Comparison of ENCODE assay signal across 29 mouse cellular contexts in genomic region chr19:25066229-25066628, GRCm38 (mm10).
A peak's percentile ranks its signal among the peaks of the same experiment; 100 is the strongest.
DNase-seq lines count a peak whose midpoint lies in the region; ATAC-seq and TF ChIP-seq lines count a peak whose summit lies in the region.
"Had no signal": no experiment of that assay in that cellular context is flagged by ENCODE, and none has a peak within 500 bp of the region (broad histone marks: within the 10 kb centered on the region; RNA-seq: fewer than 3 reads in every experiment).

No protein-coding gene starts in this region.

- H3K9me3 ChIP-seq in forebrain, postnatal 0 days (ENCODE audit: low read length) = no peaks in the 10 kb centered on the region
- no peaks in the 10 kb centered on the region for H3K9me3 ChIP-seq in forebrain, embryonic 11.5 days (ENCODE audit: control insufficient read depth, low read length)
- H3K9me3 ChIP-seq in midbrain, postnatal 0 days (ENCODE audit: low read length) = no peaks in the 10 kb centered on the region
- no peaks in the 10 kb centered on the region for H3K9me3 ChIP-seq in midbrain, embryonic 16.5 days (replicated peaks; ENCODE audit: control insufficient read depth, low read length, poor library complexity, severe bottlenecking)
- H3K9me3 ChIP-seq: embryonic facial prominence, embryonic 12.5 days; hindbrain, embryonic 12.5 days; kidney, embryonic 15.5 days; liver, embryonic 12.5 days; midbrain, embryonic 10.5 days; stomach, embryonic 15.5 days had no signal

- TF ChIP-seq CTCF in forebrain, postnatal 0 days (IDR thresholded peaks at IDR 0.05; ENCODE audit: low read depth) = no peak
- no peak for TF ChIP-seq CTCF in midbrain, postnatal 0 days (IDR thresholded peaks at IDR 0.05)

- H3K4me2 ChIP-seq in forebrain, postnatal 0 days (ENCODE audit: low read depth) = no peak overlapping the region
- H3K4me2 ChIP-seq in forebrain, embryonic 11.5 days (ENCODE audit: low read depth, low read length, severe bottlenecking) = no peak overlapping the region
- H3K4me2 ChIP-seq in midbrain, postnatal 0 days (ENCODE audit: low read depth, low read length, poor library complexity, severe bottlenecking) = no peak overlapping the region
- no peak overlapping the region for H3K4me2 ChIP-seq in midbrain, embryonic 16.5 days (ENCODE audit: low read length)
- H3K4me2 ChIP-seq: embryonic facial prominence, embryonic 12.5 days; hindbrain, embryonic 12.5 days; kidney, embryonic 15.5 days; liver, embryonic 12.5 days; stomach, embryonic 15.5 days had no signal

- peak; percentile 60; the same call in 1 of the 2 replicates for ATAC-seq in forebrain, postnatal 0 days
- no peak for ATAC-seq in forebrain, embryonic 11.5 days (replicated peaks; ENCODE audit: low FRiP score)
- no peak for ATAC-seq in midbrain, postnatal 0 days (ENCODE audit: low FRiP score)
- ATAC-seq in midbrain, embryonic 16.5 days = no peak
- ATAC-seq: inflammation-experienced regulatory T-cells, adult 6 months; liver, embryonic 12.5 days; liver, postnatal 0 days; Patski had no signal

- peak; percentile 39 for DNase-seq in forebrain, postnatal 0 days
- no peak for DNase-seq in forebrain, embryonic 11.5 days (ENCODE audit: low spot score)
- DNase-seq in layer of hippocampus, adult 18-20 months (ENCODE audit: low spot score in 2 of 2) = peak; percentile 9 to 10
- no peak for DNase-seq in layer of hippocampus, postnatal 36 days
- peak; percentile 39 for DNase-seq in midbrain, postnatal 0 days (ENCODE audit: low spot score)
- no peak for DNase-seq in cerebellum, adult 11 months
- DNase-seq in gastrocnemius, adult 18-20 months (ENCODE audit: low spot score) = no peak
- DNase-seq: adrenal gland, postnatal 25 days; cerebellum, adult 8-10 months; cerebellum, postnatal 25 days; gastrocnemius, adult 2 months; gastrocnemius, postnatal 36 days; heart, adult 2 months; heart, postnatal 14 days; kidney, adult 11 months; kidney, postnatal 25 days; left cerebral cortex, postnatal 4 days; liver, postnatal 0 days; right cerebral cortex, postnatal 25 days; thymus, postnatal 14 days had no signal

- no peaks in the 10 kb centered on the region for H3K27me3 ChIP-seq in forebrain, postnatal 0 days (ENCODE audit: insufficient read depth, low read length)
- no peaks in the 10 kb centered on the region for H3K27me3 ChIP-seq in forebrain, embryonic 11.5 days (ENCODE audit: control insufficient read depth, insufficient read depth, low read length)
- no peaks in the 10 kb centered on the region for H3K27me3 ChIP-seq in midbrain, postnatal 0 days (ENCODE audit: insufficient read depth, low read length)
- no peaks in the 10 kb centered on the region for H3K27me3 ChIP-seq in midbrain, embryonic 16.5 days (ENCODE audit: control insufficient read depth, insufficient read depth, low read depth, low read length)
- H3K27me3 ChIP-seq: embryonic facial prominence, embryonic 12.5 days; hindbrain, embryonic 12.5 days; liver, embryonic 12.5 days; Patski; stomach, embryonic 15.5 days had no signal

- H3K9ac ChIP-seq in forebrain, postnatal 0 days = no peak overlapping the region
- H3K9ac ChIP-seq in forebrain, embryonic 11.5 days (ENCODE audit: low read length) = no peak overlapping the region
- H3K9ac ChIP-seq in midbrain, postnatal 0 days (replicated peaks; ENCODE audit: low read length, poor library complexity, severe bottlenecking) = no peak overlapping the region
- H3K9ac ChIP-seq in midbrain, embryonic 16.5 days (ENCODE audit: low read depth, low read length) = no peak overlapping the region
- H3K9ac ChIP-seq: embryonic facial prominence, embryonic 12.5 days; hindbrain, embryonic 12.5 days; kidney, embryonic 15.5 days; liver, embryonic 12.5 days; liver, postnatal 0 days; stomach, embryonic 15.5 days had no signal

- H3K27ac ChIP-seq in forebrain, postnatal 0 days (ENCODE audit: low read depth, low read length) = no peak overlapping the region; the same call in 1 of the 2 replicates
- H3K27ac ChIP-seq in forebrain, embryonic 11.5 days (ENCODE audit: low read depth, low read length) = no peak overlapping the region
- no peak overlapping the region for H3K27ac ChIP-seq in midbrain, postnatal 0 days (ENCODE audit: low read depth, low read length)
- no peak overlapping the region for H3K27ac ChIP-seq in midbrain, embryonic 16.5 days (ENCODE audit: low read length)
- H3K27ac ChIP-seq: embryonic facial prominence, embryonic 12.5 days; gastrocnemius, adult 2 months; heart, adult 2 months; hindbrain, embryonic 12.5 days; kidney, embryonic 15.5 days; liver, embryonic 12.5 days; midbrain, embryonic 10.5 days; stomach, embryonic 15.5 days had no signal

- H3K36me3 ChIP-seq in forebrain, postnatal 0 days (ENCODE audit: insufficient read depth) = no peaks in the 10 kb centered on the region
- H3K36me3 ChIP-seq in forebrain, embryonic 11.5 days (ENCODE audit: control insufficient read depth, insufficient read depth, low read length) = no peaks in the 10 kb centered on the region
- no peaks in the 10 kb centered on the region for H3K36me3 ChIP-seq in midbrain, postnatal 0 days (ENCODE audit: insufficient read depth, low read length)
- H3K36me3 ChIP-seq in midbrain, embryonic 16.5 days (ENCODE audit: control insufficient read depth, insufficient read depth, low read length) = no peaks in the 10 kb centered on the region
- H3K36me3 ChIP-seq: embryonic facial prominence, embryonic 12.5 days; hindbrain, embryonic 12.5 days; kidney, embryonic 15.5 days; liver, embryonic 12.5 days; midbrain, embryonic 10.5 days; stomach, embryonic 15.5 days had no signal

- WGBS in forebrain, postnatal 0 days = 67% methylated on average over 9 of the region's 9 CpGs
- WGBS in forebrain, embryonic 11.5 days = 84% methylated on average over 9 of the region's 9 CpGs
- WGBS in midbrain, postnatal 0 days = 60% methylated on average over 9 of the region's 9 CpGs
- WGBS in midbrain, embryonic 16.5 days = 71% methylated on average over 9 of the region's 9 CpGs

- no peak overlapping the region for H3K4me3 ChIP-seq in forebrain, postnatal 0 days (ENCODE audit: low read depth, low read length)
- no peak overlapping the region for H3K4me3 ChIP-seq in forebrain, embryonic 11.5 days (ENCODE audit: low read depth, low read length)
- no peak overlapping the region for H3K4me3 ChIP-seq in midbrain, postnatal 0 days (ENCODE audit: low read depth, low read length)
- H3K4me3 ChIP-seq in midbrain, embryonic 16.5 days (ENCODE audit: low read depth, low read length) = no peak overlapping the region
- H3K4me3 ChIP-seq: embryonic facial prominence, embryonic 12.5 days; gastrocnemius, adult 2 months; heart, adult 2 months; hindbrain, embryonic 12.5 days; kidney, embryonic 15.5 days; liver, embryonic 12.5 days; midbrain, embryonic 10.5 days; stomach, embryonic 15.5 days had no signal

- no peaks in the 10 kb centered on the region for H3K4me1 ChIP-seq in forebrain, postnatal 0 days (ENCODE audit: insufficient read depth)
- no peaks in the 10 kb centered on the region for H3K4me1 ChIP-seq in forebrain, embryonic 11.5 days (replicated peaks; ENCODE audit: control insufficient read depth, insufficient read depth, low read length)
- no peaks in the 10 kb centered on the region for H3K4me1 ChIP-seq in midbrain, postnatal 0 days (ENCODE audit: insufficient read depth, low read length)
- H3K4me1 ChIP-seq in midbrain, embryonic 16.5 days (ENCODE audit: control insufficient read depth, insufficient read depth, low read length) = 0 out of 2 replicates have a peak, but pooled peaks cover 3% of the 10 kb centered on the region
- H3K4me1 ChIP-seq: embryonic facial prominence, embryonic 12.5 days; hindbrain, embryonic 12.5 days; liver, embryonic 12.5 days; stomach, embryonic 15.5 days had no signal

Comparison
In these comparisons a context has a peak if more than half of its experiments do, and no peak if none do; other contexts are left out.
1. DNase-seq: peak in forebrain, postnatal 0 days (single experiment), layer of hippocampus, adult 18-20 months (2 of 2) and midbrain, postnatal 0 days (single experiment); none in forebrain, embryonic 11.5 days (single experiment), layer of hippocampus, postnatal 36 days (0 of 2), cerebellum, adult 11 months (single experiment) and gastrocnemius, adult 18-20 months (single experiment).